Mouse (Mus musculus) heart, embryonic 16.5 days (tissue): ENCODE data around the gene Gcsam. TPM values are rescaled to one million over a fixed set of nuclear protein-coding genes. Genes with fewer than 3 reads are reported as not detected.

ENCODE experiments used
- ATAC-seq: fragments of 200-750 bp; cut with Nextera tagmentation; replicated peaks from 2 replicates; pipeline ENCODE4 v1.8.0; 2017; ENCODE audit warnings: moderate number of reproducible peaks; ENCODE audit not compliant: insufficient read depth, low FRiP score; ENCODE audit errors: extremely low read depth
- H3K27ac ChIP-seq: fragments of 300-500 bp; sonication (generic); 2 replicates; pipeline ENCODE4 v1.5.1; 2014; ENCODE audit warnings: mild to moderate bottlenecking, low read length, control low read depth, moderate library complexity
- H3K27me3 ChIP-seq: fragments of 300-500 bp; sonication (generic); 2 replicates; pipeline ENCODE4 v1.6.1; 2014; ENCODE audit warnings: low read length, mixed read lengths; ENCODE audit not compliant: control insufficient read depth, insufficient read depth
- H3K36me3 ChIP-seq: fragments of 300-500 bp; sonication (generic); 2 replicates; pipeline ENCODE4 v1.6.1; 2014; ENCODE audit not compliant: control insufficient read depth, insufficient read depth
- H3K4me1 ChIP-seq: fragments of 300-500 bp; sonication (generic); 2 replicates; pipeline ENCODE4 v1.6.1; 2014; ENCODE audit warnings: low read length, mixed read lengths; ENCODE audit not compliant: control insufficient read depth, insufficient read depth
- H3K4me2 ChIP-seq: fragments of 300-500 bp; sonication (generic); 2 replicates; pipeline ENCODE4 v1.6.1; 2014; ENCODE audit warnings: low read depth, mild to moderate bottlenecking, control low read depth, low read length
- H3K4me3 ChIP-seq: fragments of 300-500 bp; sonication (generic); 2 replicates; pipeline ENCODE4 v1.5.1; 2014; ENCODE audit warnings: mild to moderate bottlenecking, control low read depth, low read length
- H3K9ac ChIP-seq: fragments of 300-500 bp; sonication (generic); 2 replicates; pipeline ENCODE4 v1.6.1; 2014; ENCODE audit warnings: low read length, control low read depth
- H3K9me3 ChIP-seq: fragments of 300-500 bp; sonication (generic); replicated peaks from 2 replicates; pipeline ENCODE4 v1.6.1; 2016; ENCODE audit warnings: low read length; ENCODE audit not compliant: control insufficient read depth
- WGBS: fragments of 180-500 bp; shearing (Covaris S2); extraction: QIAGEN DNeasy Blood & Tissue Kit; methylation state at CpG from one replicate; pipeline ENCODE4 v1.1.7; 2014; 5-methylcytosine and 5-hydroxymethylcytosine counted together
- polyA plus RNA-seq: library from polyadenylated mRNA; unstranded; fragments of >200 nt; fragmentation: Nextera tagmentation; extraction: Ambion mirVana; gene quantifications from 2 replicates; pipeline ENCODE4 v1.2.1, GENCODE M21; 2015

The Gcsam gene
- polyA plus RNA-seq, 1 experiment from 2014 or later = 0.53 TPM

DNA sequence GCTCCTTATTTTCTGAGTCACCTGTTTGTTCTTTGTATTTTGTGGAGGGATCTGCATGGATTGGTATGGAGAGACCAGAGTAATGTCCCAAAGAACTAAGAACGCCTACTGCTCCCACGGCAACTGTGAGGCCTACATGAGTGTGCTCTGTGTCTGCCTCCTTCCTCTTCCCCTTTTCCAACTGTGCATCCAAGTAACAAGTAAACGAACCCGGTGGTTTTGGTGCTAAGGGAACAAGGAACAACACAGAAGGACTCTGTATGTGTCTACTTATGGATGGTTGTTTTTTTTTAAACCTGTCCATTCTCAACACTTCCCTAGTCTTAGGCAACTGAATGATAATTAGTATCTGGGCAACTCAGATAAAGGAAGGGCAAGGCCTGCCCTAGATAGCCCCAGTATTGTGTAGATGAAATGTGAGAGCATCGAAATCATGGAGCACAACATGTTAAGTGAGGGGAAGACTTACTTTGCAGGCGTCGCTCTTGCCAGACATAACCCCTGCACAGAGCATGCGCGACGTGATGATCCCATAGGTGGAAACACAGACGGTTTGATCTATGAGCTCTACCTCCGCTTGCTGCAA, 47.5 kb downstream of the Gcsam start:
- peaks cover 11% of the 10 kb centered on the region; the same call in 1 of the 2 replicates for H3K4me1 ChIP-seq
- ATAC-seq = no peak
- 84% methylated on average over 12 of the region's 12 CpGs for WGBS
- H3K27me3 ChIP-seq = no peaks in the 10 kb centered on the region; the same call in 1 of the 2 replicates
- no peak overlapping the region for H3K4me2 ChIP-seq
- no peaks in the 10 kb centered on the region for H3K36me3 ChIP-seq
- H3K27ac ChIP-seq = no peak overlapping the region
- H3K9ac ChIP-seq = no peak overlapping the region
- H3K9me3 ChIP-seq = no peaks in the 10 kb centered on the region; the same call in 1 of the 2 replicates
- no peak overlapping the region for H3K4me3 ChIP-seq

DNA sequence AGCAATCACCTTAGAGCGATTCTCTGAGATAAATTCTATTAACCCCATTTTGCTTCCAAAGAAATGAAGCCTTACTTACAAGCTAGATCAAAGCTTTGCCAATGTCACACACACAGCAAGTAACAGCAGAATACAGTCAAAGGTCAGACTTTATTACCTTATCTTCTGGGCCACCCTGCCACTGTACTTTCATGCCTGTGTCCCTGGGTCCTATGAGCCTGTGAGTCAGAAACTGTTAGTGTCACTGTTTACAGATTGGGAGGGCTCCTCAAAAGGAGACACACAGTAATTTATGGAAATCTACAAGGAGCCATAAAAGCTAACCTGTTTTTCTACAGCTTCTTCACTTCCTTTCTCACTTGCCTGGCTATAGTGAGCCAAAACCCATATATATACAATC, 48.1 kb downstream of the Gcsam start:
- Histone ChIP-seq H3K9ac (no peak overlapping the region), H3K27ac (no peak overlapping the region), H3K9me3 (no peaks in the 10 kb centered on the region; the same call in 1 of the 2 replicates), H3K27me3 (no peaks in the 10 kb centered on the region; the same call in 1 of the 2 replicates), H3K4me2 (no peak overlapping the region), H3K36me3 (no peaks in the 10 kb centered on the region), H3K4me1 (peaks cover 7% of the 10 kb centered on the region; the same call in 1 of the 2 replicates), H3K4me3 (no peak overlapping the region)
- WGBS = 83% methylated on average over 1 of the region's 1 CpGs
- ATAC-seq = no peak

- Histone ChIP-seq H3K9me3 (no peaks in the 10 kb centered on the region; the same call in 1 of the 2 replicates), H3K4me2 (no peak overlapping the region), H3K36me3 (no peaks in the 10 kb centered on the region), H3K9ac (no peak overlapping the region), H3K4me3 (no peak overlapping the region), H3K27ac (no peak overlapping the region), H3K27me3 (no peaks in the 10 kb centered on the region; the same call in 1 of the 2 replicates), H3K4me1 (no peaks in the 10 kb centered on the region)
- ATAC-seq = no peak
- WGBS = 60% methylated on average over 4 of the region's 4 CpGs
Measured at GRCm38 (mm10) chr16:45659596-45659995, 49.4 kb downstream of the Gcsam start.

DNA sequence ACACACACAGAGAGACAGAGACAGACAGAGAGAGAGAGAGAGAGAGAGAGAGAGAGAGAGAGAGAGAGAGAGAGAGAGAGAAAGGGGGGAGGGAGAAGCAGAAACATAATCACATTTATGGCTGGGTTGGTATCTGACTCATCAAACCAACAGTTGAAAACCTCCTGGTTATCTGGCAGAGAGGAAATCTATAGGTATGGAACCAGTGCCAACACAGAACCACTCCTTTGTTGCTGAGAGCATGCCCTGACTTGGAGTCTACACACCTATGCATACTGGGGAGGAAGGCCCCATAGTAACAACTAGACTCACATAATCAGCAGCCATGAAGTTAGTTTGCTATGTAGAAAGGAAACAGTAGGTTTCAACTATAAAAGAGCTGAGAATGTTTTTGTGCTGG, 52.2 kb downstream of the Gcsam start:
- Histone ChIP-seq H3K36me3 (no peaks in the 10 kb centered on the region), H3K9me3 (no peaks in the 10 kb centered on the region; the same call in 1 of the 2 replicates), H3K4me2 (no peak overlapping the region), H3K27me3 (no peaks in the 10 kb centered on the region), H3K27ac (no peak overlapping the region), H3K9ac (no peak overlapping the region), H3K4me3 (no peak overlapping the region), H3K4me1 (no peaks in the 10 kb centered on the region)
- no peak for ATAC-seq

DNA sequence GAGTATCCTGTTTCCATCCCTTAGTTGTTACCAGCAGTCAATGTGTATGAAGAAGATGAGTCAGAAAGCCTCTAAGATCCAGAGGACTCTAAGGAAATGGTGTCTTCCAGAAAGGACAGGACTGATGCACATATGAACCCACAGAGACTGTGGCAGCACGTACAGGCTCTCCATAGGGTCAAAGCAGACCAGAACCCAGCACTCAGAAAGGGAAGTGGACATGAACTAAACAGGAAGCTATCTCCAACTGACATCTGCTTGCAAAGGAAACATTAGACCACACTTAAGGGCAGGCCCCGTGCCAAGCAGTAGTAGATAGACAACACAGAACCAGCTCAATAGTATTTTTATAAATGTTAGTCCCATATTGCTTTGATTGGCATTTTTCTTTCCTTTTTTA, 56.0 kb downstream of the Gcsam start:
- no peaks in the 10 kb centered on the region for H3K36me3 ChIP-seq
- no peaks in the 10 kb centered on the region for H3K27me3 ChIP-seq
- no peaks in the 10 kb centered on the region for H3K9me3 ChIP-seq
- WGBS = 37% methylated on average over 2 of the region's 2 CpGs
- H3K4me3 ChIP-seq = no peak overlapping the region
- ATAC-seq = no peak
- H3K4me2 ChIP-seq = no peak overlapping the region
- H3K4me1 ChIP-seq = no peaks in the 10 kb centered on the region
- H3K9ac ChIP-seq = no peak overlapping the region
- H3K27ac ChIP-seq = no peak overlapping the region

GRCm38 (mm10) chr16:45668178-45668577, 58.0 kb downstream of the Gcsam start:
- no peak overlapping the region for H3K27ac ChIP-seq
- H3K9ac ChIP-seq = no peak overlapping the region
- H3K4me2 ChIP-seq = no peak overlapping the region
- no peak for ATAC-seq
- no peaks in the 10 kb centered on the region for H3K9me3 ChIP-seq
- 39% methylated on average over 3 of the region's 3 CpGs for WGBS
- H3K36me3 ChIP-seq = no peaks in the 10 kb centered on the region
- H3K27me3 ChIP-seq = no peaks in the 10 kb centered on the region
- no peaks in the 10 kb centered on the region for H3K4me1 ChIP-seq
- no peak overlapping the region for H3K4me3 ChIP-seq

DNA sequence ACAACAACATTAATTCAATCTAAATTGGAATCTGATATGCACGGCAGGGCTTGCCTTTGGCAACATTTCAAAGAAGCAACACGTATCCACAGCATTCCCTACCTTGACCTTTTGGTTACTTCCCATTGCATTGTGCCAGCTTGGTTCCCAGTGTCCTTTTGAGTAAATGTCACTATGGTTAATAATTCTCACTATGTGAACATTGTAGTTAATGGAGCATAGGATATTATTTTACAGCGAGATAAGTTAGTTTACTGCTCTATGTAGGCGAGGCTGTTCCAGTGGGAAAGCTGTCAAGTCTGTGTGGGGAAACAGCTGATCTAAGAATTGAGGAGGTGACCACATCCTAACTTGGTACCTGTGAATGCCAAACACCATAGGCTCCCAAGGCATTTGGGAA, 59.8 kb downstream of the Gcsam start:
- no peak for ATAC-seq
- no peak overlapping the region for H3K9ac ChIP-seq
- no peak overlapping the region for H3K4me2 ChIP-seq
- no peak overlapping the region for H3K27ac ChIP-seq
- H3K4me1 ChIP-seq = no peaks in the 10 kb centered on the region
- no peaks in the 10 kb centered on the region for H3K9me3 ChIP-seq
- no peaks in the 10 kb centered on the region for H3K27me3 ChIP-seq
- no peaks in the 10 kb centered on the region for H3K36me3 ChIP-seq
- WGBS = 71% methylated on average over 4 of the region's 4 CpGs
- no peak overlapping the region for H3K4me3 ChIP-seq

Other genes starting within 250 kb of the Gcsam start
- 28.1 and 28.3 TPM in 2 replicates for gene Cd200, start 201.3 kb upstream of the Gcsam start, polyA plus RNA-seq
- gene Gm609, start 117.4 kb upstream of the Gcsam start, polyA plus RNA-seq = not detected in 2 replicates
- not detected in 2 replicates for gene Gm17783, start 78.3 kb upstream of the Gcsam start, polyA plus RNA-seq
- gene Slc9c1, start 75.1 kb upstream of the Gcsam start, polyA plus RNA-seq = not detected in 2 replicates
- gene BC016579, start 43.7 kb downstream of the Gcsam start, polyA plus RNA-seq = 0.09 and 0.11 TPM in 2 replicates
- not detected in 2 replicates for gene Tmprss7, start 83.3 kb downstream of the Gcsam start, polyA plus RNA-seq
- 2.2 and 2.4 TPM in 2 replicates for gene Tagln3, start 114.2 kb downstream of the Gcsam start, polyA plus RNA-seq
- 25.9 and 29.7 TPM in 2 replicates for gene Abhd10, start 132.6 kb downstream of the Gcsam start, polyA plus RNA-seq